Mouse (Mus musculus) G1E (cell line): ENCODE data around the gene Pam.
"Not testable (repeated sequence)": the region's sequence is repeated elsewhere in the genome, so short reads cannot be mapped to it uniquely, and the experiment has no call there.

Experiments
- CTCF ChIP-seq: IDR thresholded peaks from 2 replicates; pipeline ENCODE4 v1.5.1; 2012; ENCODE audit warnings: low read depth, low read length, inconsistent platforms, mixed read lengths
- GATA1 ChIP-seq: IDR thresholded peaks from 2 replicates; pipeline ENCODE4 v1.6.1; 2012; ENCODE audit warnings: borderline replicate concordance, low read length, inconsistent platforms, mixed read lengths
- POLR2AphosphoS5 ChIP-seq: IDR thresholded peaks from 2 replicates; pipeline ENCODE4 v1.6.1; 2012; ENCODE audit warnings: low read depth, low read length, inconsistent platforms; ENCODE audit not compliant: insufficient replicate concordance
- TAL1 ChIP-seq: conservative IDR thresholded peaks from 2 replicates; pipeline ENCODE4 v1.6.1; 2012; ENCODE audit warnings: low read depth, low read length, inconsistent platforms, mixed read lengths

- not testable (repeated sequence) for TF ChIP-seq CTCF, GATA1, POLR2AphosphoS5, TAL1
Observed at GRCm38 (mm10) chr1:97998961-97999360, 96.5 kb downstream of the Pam start.
